Mouse (Mus musculus) MEL (cell line): ENCODE data around the gene Ier2. TPM values are rescaled to one million over a fixed set of nuclear protein-coding genes. Genes with fewer than 3 reads are reported as not detected.

ENCODE experiments used
- DNase-seq: peaks from one replicate; pipeline ENCODE4 v3.0.0; 2011; ENCODE audit warnings: low read depth, low spot score
- H3K27ac ChIP-seq: 2 replicates; pipeline ENCODE4 v1.5.1; 2012; ENCODE audit warnings: low read depth, mild to moderate bottlenecking, control low read depth, low read length, moderate library complexity; ENCODE audit not compliant: control insufficient read depth
- H3K27me3 ChIP-seq, 2 experiments: fragments of 150-350 bp in 1 of 2; sonication (generic) in 1 of 2; 2 replicates each; pipeline ENCODE4 v1.6.1; 2012; ENCODE audit warnings: low read length in 2 of 2, mild to moderate bottlenecking in 2 of 2, improper control_type of control experiment in 1 of 2, moderate library complexity in 1 of 2; ENCODE audit not compliant: insufficient read depth in 2 of 2, control insufficient read depth in 1 of 2
- H3K36me3 ChIP-seq, 2 experiments: 2 replicates each; pipeline ENCODE4 v1.6.1; 2012 to 2014; ENCODE audit warnings: low read length in 2 of 2, improper control_type of control experiment in 1 of 2, inconsistent platforms in 1 of 2, mild to moderate bottlenecking in 1 of 2; ENCODE audit not compliant: insufficient read depth in 2 of 2, control insufficient read depth in 1 of 2
- H3K4me1 ChIP-seq, 2 experiments: fragments of 150-350 bp in 1 of 2; sonication (generic) in 1 of 2; 2 replicates each; pipeline ENCODE4 v1.6.1; 2012; ENCODE audit warnings: low read length in 2 of 2, improper control_type of control experiment in 1 of 2, mild to moderate bottlenecking in 1 of 2; ENCODE audit not compliant: insufficient read depth in 2 of 2, control insufficient read depth in 1 of 2
- H3K4me3 ChIP-seq, 2 experiments: fragments of 150-350 bp in 1 of 2; sonication (generic) in 1 of 2; 2 replicates each; pipeline ENCODE4 v1.5.1; 2012; ENCODE audit warnings: low read depth in 2 of 2, low read length in 2 of 2, mild to moderate bottlenecking in 2 of 2, moderate library complexity in 2 of 2, control low read depth in 1 of 2, improper control_type of control experiment in 1 of 2; ENCODE audit not compliant: control insufficient read depth in 1 of 2, insufficient read depth in 1 of 2
- H3K79me2 ChIP-seq: 2 replicates; pipeline ENCODE4 v1.6.1; 2012; ENCODE audit warnings: mild to moderate bottlenecking, low read length, moderate library complexity; ENCODE audit not compliant: control insufficient read depth, poor library complexity, insufficient read depth
- H3K9ac ChIP-seq: 2 replicates; pipeline ENCODE4 v1.6.1; 2012; ENCODE audit warnings: low read depth, mild to moderate bottlenecking, control low read depth, low read length, moderate library complexity; ENCODE audit not compliant: control insufficient read depth, poor library complexity, severe bottlenecking
- H3K9me3 ChIP-seq: fragments of 150-350 bp; sonication (generic); replicated peaks from 2 replicates; pipeline ENCODE4 v1.6.1; 2012; ENCODE audit warnings: mild to moderate bottlenecking, low read length, improper control_type of control experiment, moderate library complexity; ENCODE audit not compliant: insufficient read depth
- CHD1 ChIP-seq: IDR thresholded peaks from 2 replicates; pipeline ENCODE4 v1.6.1; 2012; ENCODE audit warnings: low read depth, mild to moderate bottlenecking, inconsistent platforms, low read length, improper control_type of control experiment
- ELF1 ChIP-seq: IDR thresholded peaks from 2 replicates; pipeline ENCODE4 v1.6.1; 2014; ENCODE audit warnings: low read depth, mild to moderate bottlenecking, inconsistent platforms, low read length, improper control_type of control experiment, moderate library complexity
- ETS1 ChIP-seq: IDR thresholded peaks from 2 replicates; pipeline ENCODE4 v1.6.1; 2012; ENCODE audit warnings: low read depth, mild to moderate bottlenecking, inconsistent platforms, low read length, improper control_type of control experiment, moderate library complexity
- HCFC1 ChIP-seq: IDR thresholded peaks from 2 replicates; pipeline ENCODE4 v1.6.1; 2012; ENCODE audit warnings: low read depth, mild to moderate bottlenecking, inconsistent platforms, low read length, improper control_type of control experiment, moderate library complexity
- JUND ChIP-seq: IDR thresholded peaks from 2 replicates; pipeline ENCODE4 v1.6.1; 2011; ENCODE audit warnings: low read depth, mild to moderate bottlenecking, improper control_type of control experiment, low read length
- MAFK ChIP-seq: IDR thresholded peaks from 2 replicates; pipeline ENCODE4 v1.6.1; 2011; ENCODE audit warnings: low read depth, mild to moderate bottlenecking, low read length, improper control_type of control experiment, borderline replicate concordance
- MAX ChIP-seq: IDR thresholded peaks from 2 replicates; pipeline ENCODE4 v1.6.1; 2011; ENCODE audit warnings: low read length, improper control_type of control experiment
- MAZ ChIP-seq: IDR thresholded peaks from 2 replicates; pipeline ENCODE4 v1.6.1; 2012; ENCODE audit warnings: low read depth, mild to moderate bottlenecking, inconsistent platforms, low read length, improper control_type of control experiment
- MXI1 ChIP-seq: IDR thresholded peaks from 2 replicates; pipeline ENCODE4 v1.6.1; 2011; ENCODE audit warnings: mild to moderate bottlenecking, low read depth, low read length, improper control_type of control experiment
- MYB ChIP-seq: IDR thresholded peaks from 2 replicates; pipeline ENCODE4 v1.6.1; 2011; ENCODE audit warnings: mild to moderate bottlenecking, low read depth, low read length, improper control_type of control experiment
- MYC ChIP-seq: IDR thresholded peaks from 2 replicates; pipeline ENCODE4 v1.6.1; 2011; ENCODE audit warnings: low read depth, mild to moderate bottlenecking, low read length, improper control_type of control experiment, moderate library complexity
- NELFE ChIP-seq: IDR thresholded peaks from 2 replicates; pipeline ENCODE4 v1.6.1; 2011; ENCODE audit warnings: low read depth, low read length, improper control_type of control experiment
- POLR2A ChIP-seq, 2 experiments: IDR thresholded peaks; 2 replicates each; pipeline ENCODE4 v1.6.1; 2011 to 2012; ENCODE audit warnings: low read length in 2 of 2, mild to moderate bottlenecking in 2 of 2, control low read depth in 1 of 2, improper control_type of control experiment in 1 of 2, low read depth in 1 of 2, moderate library complexity in 1 of 2; ENCODE audit not compliant: control insufficient read depth in 1 of 2, insufficient read depth in 1 of 2, poor library complexity in 1 of 2
- POLR2AphosphoS2 ChIP-seq: IDR thresholded peaks from 2 replicates; pipeline ENCODE4 v1.6.1; 2011; ENCODE audit warnings: low read length, improper control_type of control experiment
- RAD21 ChIP-seq: IDR thresholded peaks from 2 replicates; pipeline ENCODE4 v1.6.1; 2011; ENCODE audit warnings: mild to moderate bottlenecking, low read depth, low read length, improper control_type of control experiment
- RCOR1 ChIP-seq: IDR thresholded peaks from 2 replicates; pipeline ENCODE4 v1.6.1; 2012; ENCODE audit warnings: low read depth, mild to moderate bottlenecking, inconsistent platforms, low read length, improper control_type of control experiment
- SIN3A ChIP-seq: IDR thresholded peaks from 2 replicates; pipeline ENCODE4 v1.6.1; 2012; ENCODE audit warnings: low read length, improper control_type of control experiment, inconsistent platforms
- SMC3 ChIP-seq: IDR thresholded peaks from 2 replicates; pipeline ENCODE4 v1.6.1; 2011; ENCODE audit warnings: low read depth, low read length, improper control_type of control experiment
- TBP ChIP-seq: IDR thresholded peaks from 2 replicates; pipeline ENCODE4 v1.8.0; 2011; ENCODE audit warnings: low read depth, low read length, improper control_type of control experiment
- UBTF ChIP-seq: IDR thresholded peaks from 2 replicates; pipeline ENCODE4 v1.6.1; 2012; ENCODE audit warnings: low read depth, mild to moderate bottlenecking, inconsistent platforms, low read length, improper control_type of control experiment, moderate library complexity, borderline replicate concordance; ENCODE audit not compliant: insufficient read depth
- USF1 ChIP-seq: IDR thresholded peaks from 2 replicates; pipeline ENCODE4 v1.6.1; 2014; ENCODE audit warnings: low read depth, mild to moderate bottlenecking, inconsistent platforms, low read length, improper control_type of control experiment, moderate library complexity
- ZKSCAN1 ChIP-seq: IDR thresholded peaks from 2 replicates; pipeline ENCODE4 v1.6.1; 2012; ENCODE audit warnings: low read depth, mild to moderate bottlenecking, inconsistent platforms, low read length, improper control_type of control experiment, moderate library complexity
- ZMIZ1 ChIP-seq: IDR thresholded peaks from 2 replicates; pipeline ENCODE4 v1.6.1; 2012; ENCODE audit warnings: low read depth, mild to moderate bottlenecking, inconsistent platforms, low read length, improper control_type of control experiment, moderate library complexity
- ZNF384 ChIP-seq: IDR thresholded peaks from 2 replicates; pipeline ENCODE4 v1.6.1; 2012; ENCODE audit warnings: low read depth, mild to moderate bottlenecking, inconsistent platforms, low read length, improper control_type of control experiment
- polyA plus RNA-seq, 2 experiments: library from polyadenylated mRNA; stranded (reverse) in 1 of 2; unstranded in 1 of 2; fragments of >175 nt in 1 of 2; fragments of >200 nt in 1 of 2; gene quantifications; 2 replicates each; pipeline versions ENCODE4 v1.2.1 to v1.2.4; 2012; ENCODE audit warnings: low replicate concordance in 2 of 2, low read depth in 1 of 2; ENCODE audit not compliant: insufficient read length in 2 of 2, insufficient read depth in 1 of 2, missing spikeins in 1 of 2
- total RNA-seq: library from RNA; depleted of rRNA; stranded (reverse); fragments of 300-350 nt; gene quantifications from 2 replicates; pipeline ENCODE4 v1.2.3, GENCODE M21; 2012

The Ier2 gene
- total and polyA plus RNA-seq, 3 experiments: 22.5 to 258 (median 37.7) TPM

GRCm38 (mm10) chr8:84660819-84661457 lies 1.7 kb downstream of the Ier2 start:
- Histone ChIP-seq H3K9ac (peak overlapping the region; percentile 88), H3K9me3 (no peaks in the 10 kb centered on the region)
- 0 out of 2 replicates have a peak, but pooled peaks have one; percentile 21 for TF ChIP-seq ZMIZ1
- 0 out of 2 replicates have a peak, but pooled peaks have one; percentile 11 for TF ChIP-seq SIN3A
- no peak for TF ChIP-seq JUND
- TF ChIP-seq HCFC1: 0 out of 2 replicates have a peak, but pooled peaks have one; percentile 25
- 0 out of 2 replicates have a peak, but pooled peaks have one; percentile 4 for TF ChIP-seq POLR2AphosphoS2
- TF ChIP-seq MAFK: 0 out of 2 replicates have a peak, but pooled peaks have one; percentile 13
- no peak for TF ChIP-seq RAD21
- no peak for TF ChIP-seq ETS1
- TF ChIP-seq, all 39 proteins: peak for 5
- Histone ChIP-seq H3K27ac (peak overlapping the region; percentile 40; the same call in 1 of the 2 replicates), H3K36me3 (peaks cover 0 to 23% of the 10 kb centered on the region in 2 experiments; a peak in 2 of 4 replicates), H3K79me2 (peaks cover 45% of the 10 kb centered on the region), H3K4me1 (peaks cover 5 to 32% of the 10 kb centered on the region in 2 experiments), H3K27me3 (no peaks in the 10 kb centered on the region), H3K4me3 (peak overlapping the region; percentile 67 to 93)
- no peak for DNase-seq

- peak overlapping the region; percentile 88 for H3K9ac ChIP-seq
- TF ChIP-seq POLR2A (IDR thresholded peaks at IDR 0.05; ENCODE audit: control insufficient read depth in 1 of 2, insufficient read depth in 1 of 2, low read depth in 1 of 2, low read length in 2 of 2, poor library complexity in 1 of 2) (0 out of 4 replicates have a peak, but pooled peaks of 1 of the 2 experiments have one; percentile 17), TBP (no peak)
- peaks cover 0 to 22% of the 10 kb centered on the region in 2 experiments; a peak in 2 of 4 replicates for H3K36me3 ChIP-seq
- peaks cover 37% of the 10 kb centered on the region for H3K79me2 ChIP-seq
- no peak for DNase-seq
- H3K4me3 ChIP-seq: peak overlapping the region; percentile 67 to 93
- no peaks in the 10 kb centered on the region for H3K9me3 ChIP-seq
- H3K4me1 ChIP-seq: peaks cover 5 to 33% of the 10 kb centered on the region in 2 experiments
- no peaks in the 10 kb centered on the region for H3K27me3 ChIP-seq
- H3K27ac ChIP-seq: no peak overlapping the region
Observed at GRCm38 (mm10) chr8:84659936-84660818, 2.5 kb downstream of the Ier2 start.

GRCm38 (mm10) chr8:84658951-84659350 lies 3.7 kb downstream of the Ier2 start:
- Histone ChIP-seq H3K36me3 (peaks cover 0 to 22% of the 10 kb centered on the region in 2 experiments; a peak in 2 of 4 replicates), H3K27ac (no peak overlapping the region), H3K9me3 (no peaks in the 10 kb centered on the region), H3K79me2 (peaks cover 28% of the 10 kb centered on the region), H3K27me3 (no peaks in the 10 kb centered on the region), H3K4me1 (peaks cover 5 to 33% of the 10 kb centered on the region in 2 experiments), H3K9ac (no peak overlapping the region), H3K4me3 (no peak overlapping the region)
- DNase-seq: no peak
- no peak for TF ChIP-seq POLR2AphosphoS2
- TF ChIP-seq USF1: no peak
- TF ChIP-seq MYB: no peak
- no peak for TF ChIP-seq UBTF
- TF ChIP-seq ZKSCAN1: no peak
- no peak for TF ChIP-seq SMC3
- TF ChIP-seq ZMIZ1: no peak
- TF ChIP-seq MAZ: no peak
- no peak for TF ChIP-seq ZNF384
- TF ChIP-seq MAX: no peak
- no peak for TF ChIP-seq CHD1
- TF ChIP-seq ELF1: no peak
- TF ChIP-seq MXI1: no peak
- no peak for TF ChIP-seq NELFE
- TF ChIP-seq RCOR1: no peak
- no peak for TF ChIP-seq MYC
